Mouse (Mus musculus) thymus, adult 2 months (tissue): Measurements from ENCODE around the gene Aspg.

ENCODE experiments used
- CTCF ChIP-seq: fragments of 200-500 bp; IDR thresholded peaks from 2 replicates; pipeline ENCODE4 v1.5.1; 2012; ENCODE audit warnings: mild to moderate bottlenecking, control low read depth, low read length, moderate library complexity, borderline replicate concordance; ENCODE audit not compliant: control insufficient read depth, poor library complexity, insufficient read depth; ENCODE audit errors: extremely low read depth
- POLR2A ChIP-seq: fragments of 200-500 bp; IDR thresholded peaks from 2 replicates; pipeline ENCODE4 v1.6.1; 2012; ENCODE audit warnings: mild to moderate bottlenecking, low read length, control low read depth, moderate library complexity; ENCODE audit not compliant: control insufficient read depth, poor library complexity, insufficient read depth; ENCODE audit errors: extremely low read depth

GRCm38 (mm10) chr12:112091054-112091453 lies 15.4 kb upstream of the Aspg start:
- TF ChIP-seq POLR2A: no peak
- TF ChIP-seq CTCF: no peak
